Mouse (Mus musculus): Measurements from ENCODE around the gene Fbxw11.

DNA sequence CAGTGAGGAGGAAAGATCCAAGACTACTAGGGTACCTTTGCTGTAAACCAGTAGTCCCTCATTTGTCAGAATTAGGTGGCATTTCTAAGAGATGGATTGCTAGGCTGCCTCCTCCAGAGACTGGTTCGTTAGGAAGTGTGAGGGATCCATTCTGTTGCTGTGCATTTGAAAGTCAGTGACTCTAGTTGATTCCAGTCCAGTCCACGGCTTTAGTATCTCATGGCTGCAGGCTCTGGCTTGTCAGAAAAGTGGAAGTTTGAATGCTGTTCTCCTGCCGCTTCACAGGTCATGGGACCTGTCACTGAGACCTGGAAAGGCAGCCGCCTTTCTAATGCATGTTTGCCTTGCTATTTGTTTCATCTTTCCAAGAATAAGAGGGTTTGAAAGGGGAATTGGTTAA is 74.4 kb downstream of the Fbxw11 start:
- TF ChIP-seq POLR2A (IDR thresholded peaks at IDR 0.05; ENCODE audit: control insufficient read depth, extremely low read depth, insufficient read depth, low read length, poor library complexity): no peak
- TF ChIP-seq CTCF (IDR thresholded peaks at IDR 0.05; ENCODE audit: borderline replicate concordance, control insufficient read depth, extremely low read depth, insufficient read depth, low read length, poor library complexity): no peak

Measured in thymus, adult 2 months (tissue).